Mouse (Mus musculus) E14TG2a.4 (cell line): ENCODE results near the gene Lonp2.

ENCODE experiments used
- CTCF ChIP-seq: conservative IDR thresholded peaks from 2 replicates; pipeline ENCODE4 v1.5.1; 2014; ENCODE audit warnings: low read length
- NANOG ChIP-seq: IDR thresholded peaks from 2 replicates; pipeline ENCODE4 v1.6.1; 2014; ENCODE audit warnings: borderline replicate concordance, low read length, mixed read lengths
- POU5F1 ChIP-seq: IDR thresholded peaks from 2 replicates; pipeline ENCODE4 v1.6.1; 2014; ENCODE audit warnings: low read length, borderline replicate concordance

- TF ChIP-seq CTCF (no peak), POU5F1 (no peak), NANOG (no peak)
These were observed 95.5 kb downstream of the Lonp2 start for GRCm38 (mm10) chr8:86719368-86719767.
